Mouse (Mus musculus) stomach, postnatal 0 days (tissue): ENCODE data around the gene Arhgap9. TPM values are rescaled to one million over a fixed set of nuclear protein-coding genes. Genes with fewer than 3 reads are reported as not detected.

ENCODE experiments used
- ATAC-seq: fragments of 200-750 bp; cut with Nextera tagmentation; 2 replicates; pipeline ENCODE4 v1.8.0; 2017; ENCODE audit not compliant: low FRiP score, low TSS enrichment
- DNase-seq: peaks from one replicate; pipeline ENCODE4 v3.0.0-alpha.2; 2016; ENCODE audit warnings: low spot score
- H3K27ac ChIP-seq: fragments of 300-500 bp; sonication (generic); replicated peaks from 2 replicates; pipeline ENCODE4 v1.5.1; 2014; ENCODE audit warnings: mild to moderate bottlenecking, control low read depth
- H3K27me3 ChIP-seq: fragments of 300-500 bp; sonication (generic); 2 replicates; pipeline ENCODE4 v1.6.1; 2014; ENCODE audit warnings: low read length; ENCODE audit not compliant: control insufficient read depth, insufficient read depth
- H3K36me3 ChIP-seq: fragments of 300-500 bp; sonication (generic); 2 replicates; pipeline ENCODE4 v1.6.1; 2014; ENCODE audit warnings: low read length, mixed read lengths; ENCODE audit not compliant: control insufficient read depth, insufficient read depth
- H3K4me1 ChIP-seq: fragments of 300-500 bp; sonication (generic); replicated peaks from 2 replicates; pipeline ENCODE4 v1.6.1; 2014; ENCODE audit warnings: antibody characterized with exemption; ENCODE audit not compliant: control insufficient read depth, insufficient read depth
- H3K4me2 ChIP-seq: fragments of 300-500 bp; sonication (generic); replicated peaks from 2 replicates; pipeline ENCODE4 v1.6.1; 2014; ENCODE audit warnings: low read depth, mild to moderate bottlenecking, control low read depth, moderate library complexity
- H3K4me3 ChIP-seq: fragments of 300-500 bp; sonication (generic); 2 replicates; pipeline ENCODE4 v1.5.1; 2014; ENCODE audit warnings: low read depth, low read length, control low read depth
- H3K9ac ChIP-seq: fragments of 300-500 bp; sonication (generic); 2 replicates; pipeline ENCODE4 v1.6.1; 2014; ENCODE audit warnings: mild to moderate bottlenecking, low read length, control low read depth, mixed read lengths
- H3K9me3 ChIP-seq: fragments of 300-500 bp; sonication (generic); 2 replicates; pipeline ENCODE4 v1.6.1; 2016; ENCODE audit warnings: low read length; ENCODE audit not compliant: control insufficient read depth
- CTCF ChIP-seq: IDR thresholded peaks from 2 replicates; pipeline ENCODE4 v1.5.1; 2016; ENCODE audit warnings: antibody characterized with exemption, low read depth, mild to moderate bottlenecking, moderate library complexity
- EP300 ChIP-seq: optimal IDR thresholded peaks from 2 replicates; pipeline ENCODE3; 2016; ENCODE audit warnings: antibody characterized with exemption
- WGBS: fragments of 180-500 bp; shearing (Covaris S2); extraction: QIAGEN DNeasy Blood & Tissue Kit; methylation state at CpG from one replicate; pipeline ENCODE4 v1.1.7; 2014; 5-methylcytosine and 5-hydroxymethylcytosine counted together
- polyA plus RNA-seq: library from polyadenylated mRNA; unstranded; fragments of >200 nt; fragmentation: Nextera tagmentation; extraction: Ambion mirVana; gene quantifications from 2 replicates; pipeline ENCODE4 v1.2.1, GENCODE M21; 2015

The Arhgap9 gene
- polyA plus RNA-seq, 1 experiment from 2014 or later = 5.2 TPM

DNA sequence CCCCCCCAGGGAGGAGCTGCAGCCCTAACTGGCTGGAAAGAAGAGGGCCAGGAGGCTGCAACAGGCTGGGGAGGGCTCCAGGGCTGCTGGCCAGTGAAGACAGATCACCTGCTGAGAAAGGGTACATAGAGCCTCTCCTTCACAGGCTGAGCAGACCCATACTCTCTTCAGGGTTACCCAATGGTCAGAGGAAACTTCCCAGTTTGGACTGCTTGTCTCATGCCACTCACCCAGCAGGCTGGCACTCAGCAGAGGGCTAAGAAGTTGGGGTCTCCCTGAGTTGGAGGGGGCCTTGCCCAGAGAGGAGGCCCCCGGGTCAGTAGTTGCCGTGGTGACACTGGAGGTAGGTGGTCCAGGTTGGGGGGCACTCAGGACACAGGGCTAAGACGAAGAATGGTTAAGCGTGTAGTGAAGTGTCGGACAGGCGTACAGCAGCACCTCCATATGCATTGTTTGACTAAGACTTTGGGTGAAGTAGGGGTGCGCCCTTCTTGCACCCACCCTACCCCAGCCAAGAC lies 37.6 kb upstream of the Arhgap9 start:
- Histone ChIP-seq H3K36me3 (peaks cover 44% of the 10 kb centered on the region), H3K4me2 (no peak overlapping the region), H3K9ac (no peak overlapping the region), H3K27me3 (no peaks in the 10 kb centered on the region), H3K9me3 (no peaks in the 10 kb centered on the region), H3K4me1 (peaks cover 5% of the 10 kb centered on the region), H3K27ac (no peak overlapping the region), H3K4me3 (no peak overlapping the region)
- 90% methylated on average over 7 of the region's 7 CpGs for WGBS
- TF ChIP-seq CTCF (no peak), EP300 (no peak)
- no peak for ATAC-seq
- DNase-seq = no peak

DNA sequence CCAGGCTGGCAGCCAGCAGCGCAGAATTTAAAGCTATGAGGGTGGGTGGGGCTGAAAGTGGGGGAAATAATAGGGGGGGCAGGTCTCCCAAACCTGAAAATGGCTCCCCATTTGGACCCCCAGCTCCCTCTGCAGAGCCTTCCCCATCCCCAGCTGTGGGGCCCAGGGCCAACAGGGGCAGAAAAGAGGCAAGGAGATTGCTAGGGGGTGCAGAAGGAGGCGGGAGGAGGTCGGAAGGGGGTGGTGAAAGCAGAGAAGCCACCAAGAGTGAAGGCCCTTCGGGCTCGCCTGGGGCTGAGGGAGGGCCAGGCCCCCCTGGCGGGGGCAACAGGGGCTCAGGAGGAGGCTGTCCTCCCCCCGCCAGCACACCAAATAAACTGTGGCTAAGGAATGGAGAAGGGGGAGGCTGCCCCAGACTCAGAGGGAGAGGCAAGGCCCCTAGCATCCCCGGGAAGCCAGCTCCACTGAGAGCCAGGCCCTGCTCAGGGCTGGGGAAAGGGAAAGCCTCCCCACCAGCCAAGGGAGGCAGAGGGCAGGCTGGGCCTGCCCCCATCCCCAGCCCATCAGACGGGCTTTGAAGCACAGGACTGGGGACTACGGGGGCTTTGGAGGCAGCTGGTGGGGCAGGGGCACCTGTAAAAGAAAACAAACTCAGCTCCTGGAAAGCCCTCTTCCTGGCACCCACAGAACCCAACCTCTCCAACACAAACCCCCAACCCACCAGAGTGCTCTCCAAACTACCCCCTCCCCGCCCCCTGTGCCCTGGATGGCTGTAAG lies 36.9 kb upstream of the Arhgap9 start:
- Histone ChIP-seq H3K4me1 (peaks cover 5% of the 10 kb centered on the region), H3K36me3 (peaks cover 42% of the 10 kb centered on the region), H3K9ac (no peak overlapping the region), H3K27ac (no peak overlapping the region), H3K4me2 (no peak overlapping the region), H3K9me3 (no peaks in the 10 kb centered on the region), H3K27me3 (no peaks in the 10 kb centered on the region), H3K4me3 (no peak overlapping the region)
- DNase-seq (no peak), ATAC-seq (no peak)
- TF ChIP-seq EP300 = no peak
- no peak for TF ChIP-seq CTCF
- WGBS = 75% methylated on average over 11 of the region's 11 CpGs

DNA sequence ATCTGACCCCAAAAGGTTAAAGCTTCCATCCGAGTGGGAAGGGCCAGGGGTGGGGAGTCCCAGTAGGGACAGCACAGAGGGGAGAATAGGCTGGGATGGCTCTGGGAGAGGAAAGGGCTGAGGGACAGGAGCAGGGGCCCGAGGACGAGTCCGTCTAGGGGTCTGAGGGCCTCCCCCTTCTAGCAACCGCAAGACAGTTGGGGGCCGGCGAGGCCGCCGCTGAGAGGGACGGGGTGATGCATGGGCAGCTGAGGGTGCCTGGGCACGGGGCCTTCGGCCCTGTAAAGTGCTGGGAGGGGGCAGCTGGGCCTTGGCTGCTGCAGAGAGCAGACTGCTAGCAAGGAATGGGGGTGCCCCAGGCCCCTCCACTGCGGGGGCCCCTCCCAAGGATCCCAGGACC lies 36.1 kb upstream of the Arhgap9 start:
- ATAC-seq (no peak), DNase-seq (no peak)
- no peak for TF ChIP-seq EP300
- TF ChIP-seq CTCF = no peak
- Histone ChIP-seq H3K9me3 (no peaks in the 10 kb centered on the region), H3K9ac (no peak overlapping the region), H3K36me3 (peaks cover 42% of the 10 kb centered on the region), H3K4me2 (no peak overlapping the region), H3K27ac (no peak overlapping the region), H3K27me3 (no peaks in the 10 kb centered on the region), H3K4me1 (peaks cover 5% of the 10 kb centered on the region), H3K4me3 (no peak overlapping the region)
- WGBS = 80% methylated on average over 13 of the region's 13 CpGs

DNA sequence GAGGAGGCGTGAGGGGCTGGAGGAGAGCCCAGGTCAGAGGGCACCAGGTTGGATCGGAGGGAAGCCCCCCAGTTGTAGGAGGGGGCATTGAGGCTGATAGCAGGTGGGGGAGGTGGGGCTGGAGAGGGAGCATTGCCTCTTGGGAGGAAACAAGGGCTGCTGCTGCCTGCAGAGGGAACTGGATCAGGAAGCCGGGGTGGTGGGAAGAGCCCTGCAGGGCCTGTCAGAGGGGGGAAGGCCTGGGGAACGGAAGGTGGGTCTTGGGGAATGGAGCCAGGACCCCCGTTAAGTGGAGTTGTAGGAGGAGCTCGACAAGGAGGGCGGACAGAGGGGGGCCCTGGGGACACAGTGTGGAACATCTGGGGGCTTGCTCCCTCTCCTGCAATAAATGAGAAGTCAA lies 35.6 kb upstream of the Arhgap9 start:
- Histone ChIP-seq H3K4me2 (no peak overlapping the region), H3K4me3 (no peak overlapping the region), H3K4me1 (peaks cover 5% of the 10 kb centered on the region), H3K9ac (no peak overlapping the region), H3K36me3 (peaks cover 42% of the 10 kb centered on the region), H3K27me3 (no peaks in the 10 kb centered on the region), H3K27ac (no peak overlapping the region), H3K9me3 (no peaks in the 10 kb centered on the region)
- DNase-seq = no peak
- ATAC-seq = no peak
- TF ChIP-seq CTCF (no peak), EP300 (no peak)
- WGBS = 65% methylated on average over 6 of the region's 7 CpGs

DNA sequence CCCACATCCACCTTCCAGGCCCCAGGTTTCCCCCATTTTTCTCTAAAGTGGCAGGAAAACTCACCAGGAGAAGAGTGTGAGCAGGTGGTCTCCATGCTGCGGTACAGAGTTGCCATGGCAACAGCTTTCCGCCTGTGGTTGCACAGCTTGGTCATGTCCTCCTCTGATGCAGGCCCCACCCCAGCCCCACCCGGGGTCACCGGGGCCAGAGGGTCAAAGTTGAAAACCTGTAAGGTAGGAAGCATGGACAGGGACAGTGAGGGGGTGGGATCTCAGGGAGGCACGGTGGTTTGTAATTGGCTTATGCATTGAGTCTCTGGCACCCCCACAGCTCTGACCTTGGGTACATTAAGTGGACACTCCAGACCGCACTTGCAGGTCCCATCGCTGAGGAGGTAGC lies 35.0 kb upstream of the Arhgap9 start:
- 45% methylated on average over 7 of the region's 7 CpGs for WGBS

DNA sequence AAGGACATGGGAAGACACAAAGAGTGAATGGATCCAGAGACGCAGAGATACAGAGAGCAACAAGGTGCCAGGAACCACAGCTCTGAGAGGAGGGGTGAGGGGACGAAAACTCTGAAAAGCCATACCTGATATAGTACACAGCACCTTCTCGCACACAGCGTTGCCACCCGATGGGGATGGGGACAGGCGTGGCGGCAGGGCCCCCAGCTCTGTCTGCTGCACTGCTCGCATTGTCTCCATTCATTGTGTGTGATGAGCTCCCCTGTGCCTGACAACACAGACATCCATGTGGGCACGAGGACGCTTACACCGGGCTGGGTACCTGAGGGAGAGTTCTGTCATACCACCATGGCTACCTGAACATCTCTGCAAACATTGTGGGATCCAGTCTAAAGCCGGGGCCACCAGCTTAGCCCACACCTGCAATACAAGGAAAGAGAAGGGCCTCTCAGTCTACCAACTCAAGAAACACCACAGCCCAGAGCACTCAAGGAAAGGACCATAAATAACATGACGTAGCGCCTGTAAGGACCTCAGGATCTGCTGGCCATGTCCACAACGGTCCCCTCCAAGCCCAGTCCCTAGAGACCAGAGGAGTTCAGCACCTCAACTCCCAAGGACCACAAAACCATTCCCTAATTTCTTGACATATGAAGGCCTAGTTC lies 34.4 kb upstream of the Arhgap9 start:
- TF ChIP-seq CTCF = no peak
- TF ChIP-seq EP300 = no peak
- no peak for ATAC-seq
- peak overlapping the region; percentile 99 for H3K27ac ChIP-seq
- H3K4me2 ChIP-seq = peak overlapping the region; percentile 79
- H3K36me3 ChIP-seq = peaks cover 35% of the 10 kb centered on the region
- peaks cover 10% of the 10 kb centered on the region for H3K4me1 ChIP-seq
- no peak for DNase-seq
- no peaks in the 10 kb centered on the region for H3K27me3 ChIP-seq
- H3K9ac ChIP-seq = peak overlapping the region; percentile 79
- WGBS = 51% methylated on average over 15 of the region's 15 CpGs
- no peaks in the 10 kb centered on the region for H3K9me3 ChIP-seq
- peak overlapping the region; percentile 67 for H3K4me3 ChIP-seq

More for the DNA sequence above, 35.0 kb upstream of the Arhgap9 start:
- ATAC-seq (no peak), DNase-seq (no peak)
- no peak overlapping the region; the same call in 1 of the 2 replicates for H3K27ac ChIP-seq
- peaks cover 8% of the 10 kb centered on the region for H3K4me1 ChIP-seq
- TF ChIP-seq CTCF (no peak), EP300 (no peak)
- no peaks in the 10 kb centered on the region for H3K9me3 ChIP-seq
- peaks cover 40% of the 10 kb centered on the region for H3K36me3 ChIP-seq
- no peaks in the 10 kb centered on the region for H3K27me3 ChIP-seq
- peak overlapping the region; percentile 79 for H3K4me2 ChIP-seq
- H3K9ac ChIP-seq = peak overlapping the region; percentile 23
- no peak overlapping the region for H3K4me3 ChIP-seq
